Mouse (Mus musculus): ENCODE measurements around the gene Fxyd1. TPM values are rescaled to one million over a fixed set of nuclear protein-coding genes. Genes with fewer than 3 reads are reported as not detected.

Fxyd1 gene
- polyA plus RNA-seq, 1 experiment = not detected

- Histone ChIP-seq H3K36me3 (replicated peaks; ENCODE audit: low read length) (no peaks in the 10 kb centered on the region), H3K4me3 (replicated peaks) (no peak overlapping the region), H3K27me3 (replicated peaks) (peaks cover 60% of the 10 kb centered on the region), H3K9me3 (peaks cover 8% of the 10 kb centered on the region; the same call in 1 of the 2 replicates), H3K4me1 (peaks cover 10% of the 10 kb centered on the region)
- no peak for TF ChIP-seq FLI1 (IDR thresholded peaks at IDR 0.05; ENCODE audit: low read length)
- TF ChIP-seq GATA1 (IDR thresholded peaks at IDR 0.05; ENCODE audit: borderline replicate concordance, low read length) = no peak
Measured at GRCm38 (mm10) chr7:31094774-31095501, 37.9 kb upstream of the Fxyd1 start.

- Histone ChIP-seq H3K36me3 (replicated peaks; ENCODE audit: low read length) (no peaks in the 10 kb centered on the region), H3K27me3 (replicated peaks) (peaks cover 74% of the 10 kb centered on the region), H3K4me3 (replicated peaks) (no peak overlapping the region), H3K4me1 (peaks cover 24% of the 10 kb centered on the region), H3K9me3 (peaks cover 9% of the 10 kb centered on the region)
- TF ChIP-seq GATA1 (IDR thresholded peaks at IDR 0.05; ENCODE audit: borderline replicate concordance, low read length) (no peak), FLI1 (IDR thresholded peaks at IDR 0.05; ENCODE audit: low read length) (no peak)
Measured at GRCm38 (mm10) chr7:31089721-31090120, 32.7 kb upstream of the Fxyd1 start.

GRCm38 (mm10) chr7:31088206-31088605 is 31.2 kb upstream of the Fxyd1 start:
- TF ChIP-seq GATA1 (IDR thresholded peaks at IDR 0.05; ENCODE audit: borderline replicate concordance, low read length) (no peak), FLI1 (IDR thresholded peaks at IDR 0.05; ENCODE audit: low read length) (no peak)
- Histone ChIP-seq H3K9me3 (peaks cover 9% of the 10 kb centered on the region), H3K4me1 (peaks cover 26% of the 10 kb centered on the region), H3K27me3 (replicated peaks) (peaks cover 65% of the 10 kb centered on the region), H3K36me3 (replicated peaks; ENCODE audit: low read length) (no peaks in the 10 kb centered on the region), H3K4me3 (replicated peaks) (no peak overlapping the region)

GRCm38 (mm10) chr7:31087262-31087661 is 30.3 kb upstream of the Fxyd1 start:
- TF ChIP-seq FLI1 (IDR thresholded peaks at IDR 0.05; ENCODE audit: low read length) (no peak), GATA1 (IDR thresholded peaks at IDR 0.05; ENCODE audit: borderline replicate concordance, low read length) (no peak)
- H3K9me3 ChIP-seq = peaks cover 9% of the 10 kb centered on the region

GRCm38 (mm10) chr7:31086175-31086755 is 29.3 kb upstream of the Fxyd1 start:
- Histone ChIP-seq H3K4me1 (peaks cover 31% of the 10 kb centered on the region), H3K9me3 (peaks cover 9% of the 10 kb centered on the region), H3K27me3 (replicated peaks) (peaks cover 53% of the 10 kb centered on the region), H3K36me3 (replicated peaks; ENCODE audit: low read length) (no peaks in the 10 kb centered on the region), H3K4me3 (replicated peaks) (peak overlapping the region; percentile 35)
- no peak for TF ChIP-seq FLI1 (IDR thresholded peaks at IDR 0.05; ENCODE audit: low read length)
- no peak for TF ChIP-seq GATA1 (IDR thresholded peaks at IDR 0.05; ENCODE audit: borderline replicate concordance, low read length)

More at GRCm38 (mm10) chr7:31087262-31087661, 30.3 kb upstream of the Fxyd1 start:
- Histone ChIP-seq H3K36me3 (replicated peaks; ENCODE audit: low read length) (no peaks in the 10 kb centered on the region), H3K4me3 (replicated peaks) (no peak overlapping the region), H3K4me1 (peaks cover 31% of the 10 kb centered on the region), H3K27me3 (replicated peaks) (peaks cover 63% of the 10 kb centered on the region)

- Histone ChIP-seq H3K9me3 (peaks cover 12% of the 10 kb centered on the region), H3K4me1 (peaks cover 31% of the 10 kb centered on the region), H3K36me3 (replicated peaks; ENCODE audit: low read length) (no peaks in the 10 kb centered on the region), H3K4me3 (replicated peaks) (no peak overlapping the region), H3K27me3 (replicated peaks) (peaks cover 49% of the 10 kb centered on the region)
- no peak for TF ChIP-seq FLI1 (IDR thresholded peaks at IDR 0.05; ENCODE audit: low read length)
- TF ChIP-seq GATA1 (IDR thresholded peaks at IDR 0.05; ENCODE audit: borderline replicate concordance, low read length) = no peak
Measured at GRCm38 (mm10) chr7:31085171-31085570, 28.2 kb upstream of the Fxyd1 start.

- TF ChIP-seq FLI1 (IDR thresholded peaks at IDR 0.05; ENCODE audit: low read length) = no peak
- no peak for TF ChIP-seq GATA1 (IDR thresholded peaks at IDR 0.05; ENCODE audit: borderline replicate concordance, low read length)
- H3K36me3 ChIP-seq (replicated peaks; ENCODE audit: low read length) = no peaks in the 10 kb centered on the region
- H3K9me3 ChIP-seq = peaks cover 7% of the 10 kb centered on the region
- peaks cover 25% of the 10 kb centered on the region for H3K4me1 ChIP-seq
- no peak overlapping the region for H3K4me3 ChIP-seq (replicated peaks)
- peaks cover 52% of the 10 kb centered on the region for H3K27me3 ChIP-seq (replicated peaks)
Measured at GRCm38 (mm10) chr7:31084140-31084539, 27.1 kb upstream of the Fxyd1 start.

GRCm38 (mm10) chr7:31082831-31083588 is 26.0 kb upstream of the Fxyd1 start:
- H3K9me3 ChIP-seq = peaks cover 5% of the 10 kb centered on the region
- no peak overlapping the region for H3K4me3 ChIP-seq (replicated peaks)
- H3K4me1 ChIP-seq = peaks cover 22% of the 10 kb centered on the region
- H3K27me3 ChIP-seq (replicated peaks) = peaks cover 41% of the 10 kb centered on the region
- no peaks in the 10 kb centered on the region for H3K36me3 ChIP-seq (replicated peaks; ENCODE audit: low read length)
- TF ChIP-seq GATA1 (IDR thresholded peaks at IDR 0.05; ENCODE audit: borderline replicate concordance, low read length) = no peak
- TF ChIP-seq FLI1 (IDR thresholded peaks at IDR 0.05; ENCODE audit: low read length) = no peak

GRCm38 (mm10) chr7:31082106-31082505 is 25.1 kb upstream of the Fxyd1 start:
- no peak overlapping the region for H3K4me3 ChIP-seq (replicated peaks)
- no peak for TF ChIP-seq GATA1 (IDR thresholded peaks at IDR 0.05; ENCODE audit: borderline replicate concordance, low read length)
- no peak for TF ChIP-seq FLI1 (IDR thresholded peaks at IDR 0.05; ENCODE audit: low read length)
- peaks cover 16% of the 10 kb centered on the region for H3K4me1 ChIP-seq
- peaks cover 5% of the 10 kb centered on the region for H3K9me3 ChIP-seq
- H3K36me3 ChIP-seq (replicated peaks; ENCODE audit: low read length) = no peaks in the 10 kb centered on the region
- H3K27me3 ChIP-seq (replicated peaks) = peaks cover 41% of the 10 kb centered on the region

All from megakaryocyte, embryonic 14.5 days (primary cell).